ENCODE assay signal across 8 mouse cellular contexts in genomic region chr10:87858939-87859338, GRCm38 (mm10). TPM values are rescaled to one million over a fixed set of nuclear protein-coding genes. Genes with fewer than 3 reads are reported as not detected.
DNase-seq lines count a peak whose midpoint lies in the region; ATAC-seq and TF ChIP-seq lines count a peak whose summit lies in the region.

No protein-coding gene starts in this region.

- peak overlapping the region; percentile 71 for H3K9ac ChIP-seq in lung, embryonic 14.5 days
- H3K9ac ChIP-seq in forebrain, embryonic 14.5 days (ENCODE audit: low read length) = no peak overlapping the region
- H3K9ac ChIP-seq in intestine, embryonic 15.5 days = no peak overlapping the region

- peak overlapping the region; percentile 67 for H3K4me2 ChIP-seq in lung, embryonic 14.5 days
- H3K4me2 ChIP-seq in forebrain, embryonic 14.5 days (ENCODE audit: low read length) = peak overlapping the region; percentile 78; the same call in 1 of the 2 replicates
- H3K4me2 ChIP-seq in intestine, embryonic 15.5 days (replicated peaks) = peak overlapping the region; percentile 86

- H3K27me3 ChIP-seq in lung, embryonic 14.5 days (ENCODE audit: insufficient read depth, low read length) = 0 out of 2 replicates have a peak, but pooled peaks cover 3% of the 10 kb centered on the region
- 0 out of 2 replicates have a peak, but pooled peaks cover 9% of the 10 kb centered on the region for H3K27me3 ChIP-seq in forebrain, embryonic 14.5 days (replicated peaks; ENCODE audit: control insufficient read depth, insufficient read depth, low read length)
- no peaks in the 10 kb centered on the region for H3K27me3 ChIP-seq in intestine, embryonic 15.5 days (replicated peaks)

- H3K36me3 ChIP-seq in lung, embryonic 14.5 days (ENCODE audit: insufficient read depth) = no peaks in the 10 kb centered on the region
- no peaks in the 10 kb centered on the region for H3K36me3 ChIP-seq in forebrain, embryonic 14.5 days (ENCODE audit: control insufficient read depth, insufficient read depth, low read length)
- no peaks in the 10 kb centered on the region for H3K36me3 ChIP-seq in intestine, embryonic 15.5 days

- H3K9me3 ChIP-seq in lung, embryonic 14.5 days (ENCODE audit: low read depth, low read length) = no peaks in the 10 kb centered on the region
- H3K9me3 ChIP-seq in forebrain, embryonic 14.5 days (replicated peaks; ENCODE audit: control insufficient read depth, low read length) = no peaks in the 10 kb centered on the region
- H3K9me3 ChIP-seq in intestine, embryonic 15.5 days = no peaks in the 10 kb centered on the region

- TF ChIP-seq CTCF in lung, embryonic 14.5 days (IDR thresholded peaks at IDR 0.05; ENCODE audit: low read depth) = no peak

- DNase-seq in lung, embryonic 14.5 days = peak; percentile 87
- no peak for DNase-seq in lung, adult 18-20 months
- DNase-seq in forebrain, embryonic 14.5 days (ENCODE audit: low spot score) = no peak
- DNase-seq in lung, postnatal 10 days = peak; percentile 48
- DNase-seq in thymus, adult 18-20 months = no peak
- no peak for DNase-seq in thymus, postnatal 10 days (ENCODE audit: low spot score in 2 of 2)

- H3K4me3 ChIP-seq in lung, embryonic 14.5 days (ENCODE audit: low read depth, low read length) = peak overlapping the region; percentile 46
- H3K4me3 ChIP-seq in forebrain, embryonic 14.5 days (ENCODE audit: low read depth, low read length) = no peak overlapping the region
- H3K4me3 ChIP-seq in intestine, embryonic 15.5 days (replicated peaks) = peak overlapping the region; percentile 51

- H3K4me1 ChIP-seq in lung, embryonic 14.5 days (ENCODE audit: insufficient read depth) = peaks cover 7% of the 10 kb centered on the region
- peaks cover 4% of the 10 kb centered on the region; the same call in 1 of the 2 replicates for H3K4me1 ChIP-seq in forebrain, embryonic 14.5 days (ENCODE audit: control insufficient read depth, insufficient read depth, low read length)
- peaks cover 12% of the 10 kb centered on the region for H3K4me1 ChIP-seq in intestine, embryonic 15.5 days (replicated peaks)

- 13% methylated on average over 6 of the region's 6 CpGs for WGBS in lung, embryonic 14.5 days
- 51% methylated on average over 6 of the region's 6 CpGs for WGBS in forebrain, embryonic 14.5 days
- WGBS in intestine, embryonic 15.5 days = 16% methylated on average over 6 of the region's 6 CpGs

- 0 out of 2 replicates have a peak, but pooled peaks have one; percentile 15 for ATAC-seq in lung, embryonic 14.5 days (ENCODE audit: insufficient read depth)
- ATAC-seq in forebrain, embryonic 14.5 days = no peak
- peak; percentile 56 for ATAC-seq in intestine, embryonic 15.5 days
- ATAC-seq in granulocyte monocyte progenitor cell, adult 5-6 weeks (replicated peaks; ENCODE audit: poor library complexity, severe bottlenecking) = no peak

- peak overlapping the region; percentile 92 for H3K27ac ChIP-seq in lung, embryonic 14.5 days (ENCODE audit: low read depth)
- no peak overlapping the region for H3K27ac ChIP-seq in forebrain, embryonic 14.5 days (ENCODE audit: low read depth, low read length)
- peak overlapping the region; percentile 80; the same call in 1 of the 2 replicates for H3K27ac ChIP-seq in intestine, embryonic 15.5 days

RNA-seq across cellular contexts. Expression of gene Igf1, which starts 0.9 kb away (rescaled TPM):
- polyA plus RNA-seq in lung, embryonic 14.5 days (2014; fragmentation: Nextera tagmentation; extraction: Ambion mirVana) = 77.2 and 80.4 TPM in 2 replicates
- polyA plus RNA-seq in forebrain, embryonic 14.5 days (2014; fragmentation: Nextera tagmentation; extraction: Ambion mirVana) = 5.0 and 6.6 TPM in 2 replicates
- polyA plus RNA-seq in intestine, embryonic 15.5 days (2015; fragmentation: Nextera tagmentation; extraction: Ambion mirVana) = 43.4 and 52.5 TPM in 2 replicates
- not detected in 2 replicates for total RNA-seq in granulocyte monocyte progenitor cell, adult 5-6 weeks (2014; fragmentation: Nextera tagmentation)
- total RNA-seq in granulocyte monocyte progenitor cell, adult 5-6 weeks (2017) = 0.04 TPM in 1 of 2 replicates, not detected in the other

Comparison
In these comparisons a context has a peak if more than half of its experiments do, and no peak if none do; other contexts are left out.
1. DNase-seq: peak in lung, embryonic 14.5 days (single experiment) and lung, postnatal 10 days (single experiment); none in lung, adult 18-20 months (0 of 2), forebrain, embryonic 14.5 days (single experiment), thymus, adult 18-20 months (0 of 2) and thymus, postnatal 10 days (0 of 2).
2. ATAC-seq: peak in lung, embryonic 14.5 days (single experiment) and intestine, embryonic 15.5 days (single experiment); none in forebrain, embryonic 14.5 days (single experiment) and granulocyte monocyte progenitor cell, adult 5-6 weeks (single experiment).
3. Peak in every context shown above with its lines, with median percentiles within 50 percentile points of each other: H3K4me2 ChIP-seq.